Mouse (Mus musculus): Measurements from ENCODE around the gene Cdkal1.

- no peak for TF ChIP-seq CHD1 (IDR thresholded peaks at IDR 0.05; ENCODE audit: low read depth, low read length)
- TF ChIP-seq KAT2A (IDR thresholded peaks at IDR 0.05; ENCODE audit: insufficient replicate concordance, low read length), result no peak
- TF ChIP-seq CTCF (conservative IDR thresholded peaks at IDR 0.05 in 1 of 2, IDR thresholded peaks at IDR 0.05 in 1 of 2; ENCODE audit: low read depth in 2 of 2, low read length in 2 of 2), result no peak
These were observed 440.6 kb downstream of the Cdkal1 start for GRCm38 (mm10) chr13:29414878-29415277.
